Mouse (Mus musculus) gastrocnemius, postnatal 36 days (tissue): ENCODE measurements around the gene Il21. TPM values are rescaled to one million over a fixed set of nuclear protein-coding genes. Genes with fewer than 3 reads are reported as not detected.
A peak's percentile ranks its signal among the peaks of the same experiment; 100 is the strongest.

Experiments used
- DNase-seq, 2 experiments: peaks; one replicate each; pipeline ENCODE4 v3.0.0; 2022
- intact Hi-C: fragments of 180-260 bp; cut with DNase I; formaldehyde crosslinking; loops from one replicate; pipeline ENCODE4 v1.15.1; 2025
- microRNA-seq, 2 experiments: library from miRNA; unstranded; fragments of <30 nt; microRNA quantifications; one replicate each; pipeline ENCODE4 v1.2.0; 2021
- total RNA-seq, 2 experiments: library from RNA; stranded (reverse); gene quantifications; 2 replicates each; pipeline ENCODE4 v1.2.3; 2021

Il21 gene
- total RNA-seq, 2 experiments from 2014 or later: not detected

- no peak for DNase-seq
- intact Hi-C loops: loop anchor here (10.0 kb wide), 2 partner anchors 127 to 357 kb away; no protein-coding TSS in a partner anchor
These were observed 31.1 kb downstream of the Il21 start for GRCm38 (mm10) chr3:37201122-37201916.

- intact Hi-C loops: no loop called here
These were observed 34.1 kb downstream of the Il21 start for GRCm38 (mm10) chr3:37198302-37198701.

GRCm38 (mm10) chr3:37191953-37192352 is 40.5 kb downstream of the Il21 start:
- intact Hi-C loops: no loop called here
- no peak for DNase-seq

More at GRCm38 (mm10) chr3:37198302-37198701, 34.1 kb downstream of the Il21 start:
- DNase-seq: no peak

GRCm38 (mm10) chr3:37185534-37185933 is 46.9 kb downstream of the Il21 start:
- no peak for DNase-seq
- intact Hi-C loops: no loop called here

GRCm38 (mm10) chr3:37182415-37183269 is 49.8 kb downstream of the Il21 start:
- peak in 1 of 2 experiments; percentile 30 for DNase-seq
- intact Hi-C loops: no loop called here

GRCm38 (mm10) chr3:37181041-37181440 is 51.4 kb downstream of the Il21 start:
- intact Hi-C loops: no loop called here
- DNase-seq: no peak

- DNase-seq: no peak
- intact Hi-C loops: no loop called here
These were observed 52.2 kb downstream of the Il21 start for GRCm38 (mm10) chr3:37180039-37180743.

GRCm38 (mm10) chr3:37179472-37179871 is 53.0 kb downstream of the Il21 start:
- intact Hi-C loops: no loop called here

GRCm38 (mm10) chr3:37174711-37175572 is 57.5 kb downstream of the Il21 start:
- intact Hi-C loops: no loop called here
- DNase-seq: no peak

More at GRCm38 (mm10) chr3:37179472-37179871, 53.0 kb downstream of the Il21 start:
- no peak for DNase-seq

- no peak for DNase-seq
- intact Hi-C loops: no loop called here
These were observed 59.2 kb downstream of the Il21 start for GRCm38 (mm10) chr3:37173285-37173684.

Small RNA genes lying within 50 kb of the gene (microRNA-seq; reads per million reads assigned to microRNA genes)
- 0 reads per million in 2 experiments for gene Gm24169

Other genes starting within 250 kb of the Il21 start
- not detected for gene Adad1, start 169.1 kb downstream of the Il21 start, total RNA-seq
- gene Il2, start 106.7 kb downstream of the Il21 start, total RNA-seq: not detected
- under 1 TPM; 0.52 to 0.69 TPM for gene Bbs12, start 79.9 kb upstream of the Il21 start, total RNA-seq
- under 1 TPM in 1 of 2 experiments, not detected in 1; 0.72 TPM for gene Cetn4, start 80.1 kb upstream of the Il21 start, total RNA-seq
- 1 to 10 TPM; 3.2 to 8.9 TPM for gene Fgf2, start 115.7 kb upstream of the Il21 start, total RNA-seq
- 1 to 10 TPM; 8.4 to 8.8 TPM for gene Spata5, start 187.3 kb upstream of the Il21 start, total RNA-seq
- gene Nudt6, start 187.6 kb upstream of the Il21 start, total RNA-seq: 10 to 100 TPM; 23.5 to 25.4 TPM